Mouse (Mus musculus): Measurements from ENCODE around the gene Apof. TPM values are rescaled to one million over a fixed set of nuclear protein-coding genes. Genes with fewer than 3 reads are reported as not detected.
A peak's percentile ranks its signal among the peaks of the same experiment; 100 is the strongest.
"Not testable (repeated sequence)": the region's sequence is repeated elsewhere in the genome, so short reads cannot be mapped to it uniquely, and the experiment has no call there.

Gene Apof
- polyA plus RNA-seq, 1 experiment: 0.16 TPM

DNA sequence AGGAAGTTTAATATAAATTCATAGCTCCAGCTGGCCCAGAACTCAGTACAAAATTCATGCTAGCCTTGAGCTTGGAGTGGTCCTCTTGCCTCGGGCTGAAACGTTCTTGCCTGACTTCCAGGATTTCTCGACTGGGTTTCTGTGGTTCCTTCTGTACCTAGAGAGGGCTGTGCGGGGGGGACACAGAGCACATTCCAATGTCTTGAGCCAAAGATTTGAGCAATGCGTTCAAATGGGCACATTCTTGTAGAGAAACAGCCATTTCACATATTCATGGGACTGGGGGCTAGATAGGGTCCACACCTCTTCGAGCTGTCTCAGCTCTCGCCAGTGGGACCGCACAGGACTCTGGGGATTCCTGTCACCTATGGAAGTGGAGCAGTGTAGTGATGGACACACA is 12.5 kb upstream of the Apof start:
- no peak for DNase-seq (ENCODE audit: low read depth, low spot score)
- 81% methylated on average over 8 of the region's 8 CpGs for WGBS

DNA sequence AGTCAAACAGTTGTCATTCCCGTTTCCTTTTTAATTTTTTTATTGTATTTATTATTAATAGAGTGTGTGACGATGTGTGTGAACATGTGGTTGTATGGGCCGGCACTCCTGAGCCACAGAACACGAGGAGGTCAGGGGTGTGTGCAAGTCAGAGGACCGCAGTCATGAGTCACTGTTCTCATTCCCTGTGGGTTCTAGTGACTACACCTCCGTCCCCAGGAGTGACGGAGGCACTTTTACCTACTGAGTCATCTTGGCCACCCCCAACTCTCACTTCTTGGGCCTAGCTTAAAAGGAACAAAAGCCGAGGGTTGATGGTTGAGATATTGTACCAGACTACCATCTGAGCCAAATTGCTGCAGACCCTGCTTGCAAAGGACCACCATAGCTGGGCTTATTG is 12.1 kb upstream of the Apof start:
- 85% methylated on average over 8 of the region's 8 CpGs for WGBS
- DNase-seq (ENCODE audit: low read depth, low spot score): no peak

DNA sequence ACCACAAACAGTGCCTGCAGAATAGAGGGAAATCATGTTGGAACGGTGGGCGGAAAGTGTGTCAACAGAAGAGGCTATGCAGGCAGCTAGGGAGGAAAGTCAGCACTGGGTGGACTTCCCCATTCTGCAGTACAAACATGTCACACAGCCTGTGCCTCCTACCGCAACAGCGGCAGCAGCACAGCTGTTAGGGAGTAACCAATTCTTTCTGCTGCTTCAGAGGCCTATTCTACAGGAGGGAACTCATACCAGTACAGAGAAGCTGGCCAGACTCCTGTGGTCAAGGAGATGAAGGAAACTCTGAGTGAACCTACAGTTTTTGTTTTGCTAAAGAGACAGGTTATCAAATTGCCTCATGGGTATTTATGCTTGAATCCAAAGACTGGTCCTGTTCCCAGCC is 9.5 kb upstream of the Apof start:
- WGBS: 55% methylated on average over 4 of the region's 4 CpGs
- no peak for DNase-seq (ENCODE audit: low read depth, low spot score)

DNA sequence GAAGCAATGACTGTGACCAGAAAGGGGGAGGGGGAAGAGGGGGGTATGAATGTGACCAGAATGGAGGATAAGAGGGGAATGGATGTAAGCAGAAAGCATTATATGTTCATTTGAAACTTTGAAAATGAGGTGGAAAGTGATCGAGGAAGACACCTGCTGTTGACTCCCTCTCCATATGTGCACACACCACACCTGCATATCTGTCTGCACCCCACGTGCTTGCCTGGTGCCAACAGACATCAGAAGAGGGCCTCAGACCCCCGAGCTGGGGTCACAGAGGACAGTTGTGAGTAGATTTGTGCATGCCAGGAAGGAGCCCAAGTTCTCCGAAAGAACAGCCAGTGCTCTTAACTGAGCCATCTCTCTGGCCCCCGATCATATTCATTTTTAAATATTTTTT is 8.5 kb upstream of the Apof start:
- no peak for DNase-seq (ENCODE audit: low read depth, low spot score)
- 82% methylated on average over 5 of the region's 5 CpGs for WGBS

DNA sequence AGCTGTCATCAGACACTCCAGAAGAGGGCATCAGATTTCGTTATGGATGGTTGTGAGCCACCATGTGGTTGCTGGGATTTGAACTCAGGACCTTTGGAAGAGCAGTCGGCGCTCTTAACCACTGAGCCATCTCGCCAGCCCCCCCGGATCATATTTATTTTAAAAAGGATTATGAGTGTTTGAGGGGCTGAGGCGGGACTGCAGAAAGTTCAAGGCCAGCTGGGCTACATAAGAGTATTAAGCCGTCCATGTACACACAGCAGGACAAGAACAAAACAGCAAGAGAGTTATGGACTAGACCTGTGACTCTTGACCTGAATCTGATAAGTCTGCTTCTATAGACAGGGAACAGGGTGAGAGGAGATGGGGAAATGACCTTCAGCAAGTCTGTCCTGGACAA is 8.1 kb upstream of the Apof start:
- DNase-seq (ENCODE audit: low read depth, low spot score): not testable (repeated sequence)
- WGBS: 72% methylated on average over 7 of the region's 7 CpGs

DNA sequence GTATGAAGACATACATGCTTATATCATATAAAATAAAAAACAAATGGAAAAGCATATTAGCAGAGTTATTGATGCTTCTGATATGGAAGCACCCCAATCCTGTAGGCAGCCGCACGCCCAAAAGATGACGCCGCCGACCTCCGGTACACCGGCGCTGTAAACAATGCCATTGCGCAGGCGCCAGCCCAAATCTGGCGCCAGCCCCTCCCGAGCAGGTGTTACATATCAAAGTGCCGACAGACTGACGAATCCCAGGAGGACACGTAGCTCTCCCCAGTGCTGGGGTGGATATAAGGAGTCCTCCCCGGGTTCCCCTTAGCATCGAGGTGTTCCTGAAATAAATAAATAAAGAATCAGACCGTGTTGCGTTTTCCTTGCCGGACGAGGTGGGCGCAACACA is 6.2 kb upstream of the Apof start:
- no peak for DNase-seq (ENCODE audit: low read depth, low spot score)
- WGBS: 74% methylated on average over 22 of the region's 22 CpGs

DNA sequence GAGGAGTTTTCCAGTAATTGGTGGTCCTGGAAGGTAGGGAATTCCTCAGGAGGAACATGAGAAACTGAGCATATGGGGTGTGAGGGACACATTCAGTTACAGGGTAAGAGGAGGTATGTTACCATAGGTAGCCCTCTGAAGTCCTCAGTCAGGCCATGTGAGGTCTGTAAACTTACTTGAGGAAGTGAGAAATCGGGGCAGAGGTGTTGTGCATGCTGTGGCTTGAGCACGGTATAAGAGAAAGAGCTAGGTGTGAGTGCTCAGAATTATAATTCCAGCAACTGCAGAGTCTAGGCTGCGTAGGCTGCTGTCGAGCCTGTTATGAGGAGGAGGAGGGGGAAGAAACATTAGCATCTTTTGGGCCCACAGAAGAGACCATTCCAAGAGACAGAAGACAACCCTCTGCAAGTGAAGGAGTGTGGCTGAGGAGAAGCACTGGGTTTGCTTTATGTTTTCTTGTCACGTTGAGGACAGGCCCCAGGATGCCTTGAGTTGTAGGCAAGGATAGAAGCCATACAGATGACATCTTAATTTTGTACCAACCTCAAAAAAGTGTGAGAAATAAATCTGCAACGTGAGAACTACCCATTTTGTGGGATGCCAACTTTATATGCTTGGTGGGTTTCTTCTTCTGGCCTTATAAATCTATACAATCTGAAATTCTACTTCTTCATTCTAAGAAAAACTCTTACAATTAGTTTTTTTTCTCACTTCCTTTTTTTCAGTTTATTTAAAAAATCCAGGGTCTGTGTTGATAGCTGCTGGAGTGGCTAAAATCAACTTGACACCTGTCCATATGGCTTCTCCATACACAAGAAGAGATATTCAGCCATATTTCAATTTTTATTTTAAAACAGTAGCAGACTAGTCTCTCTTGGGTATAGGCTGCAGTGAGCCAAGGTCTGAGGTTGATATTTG is 4.8 kb upstream of the Apof start:
- DNase-seq (ENCODE audit: low read depth, low spot score): no peak
- WGBS: 70% methylated on average over 6 of the region's 6 CpGs

DNA sequence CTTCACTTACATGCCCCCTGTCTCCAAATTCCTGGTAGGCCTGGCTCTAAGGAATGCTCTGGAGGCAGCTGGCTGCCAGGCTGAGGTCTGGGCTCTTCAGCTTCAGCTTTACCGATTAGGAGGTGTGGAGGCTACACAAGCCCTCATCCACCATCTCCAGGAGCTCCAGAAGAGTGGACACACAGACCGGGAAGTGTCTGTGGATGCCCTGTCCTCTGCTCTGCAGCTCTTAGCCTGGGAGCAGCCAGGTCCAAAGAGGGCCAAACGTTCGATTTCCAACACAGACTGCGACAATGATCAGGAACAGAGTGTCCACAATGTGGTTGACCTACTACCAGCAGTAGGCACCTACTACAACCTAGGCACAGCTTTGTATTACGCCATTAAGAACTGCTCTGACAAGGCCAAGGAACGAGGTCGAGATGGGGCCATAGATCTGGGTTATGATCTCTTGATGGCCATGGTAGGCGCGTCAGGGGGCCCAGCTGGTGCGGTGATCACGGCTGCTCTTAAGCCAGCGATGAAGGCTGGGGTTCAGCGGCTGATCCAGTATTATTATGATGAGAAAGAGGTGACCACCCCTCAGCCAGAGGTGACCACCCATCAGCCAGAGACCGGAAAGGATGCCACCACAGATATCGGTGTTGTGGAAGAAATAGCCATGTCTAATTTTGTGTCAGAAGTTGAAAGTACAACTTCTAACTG is 887 bp downstream of the Apof start:
- 83% methylated on average over 16 of the region's 16 CpGs for WGBS
- DNase-seq (ENCODE audit: low read depth, low spot score): no peak

DNA sequence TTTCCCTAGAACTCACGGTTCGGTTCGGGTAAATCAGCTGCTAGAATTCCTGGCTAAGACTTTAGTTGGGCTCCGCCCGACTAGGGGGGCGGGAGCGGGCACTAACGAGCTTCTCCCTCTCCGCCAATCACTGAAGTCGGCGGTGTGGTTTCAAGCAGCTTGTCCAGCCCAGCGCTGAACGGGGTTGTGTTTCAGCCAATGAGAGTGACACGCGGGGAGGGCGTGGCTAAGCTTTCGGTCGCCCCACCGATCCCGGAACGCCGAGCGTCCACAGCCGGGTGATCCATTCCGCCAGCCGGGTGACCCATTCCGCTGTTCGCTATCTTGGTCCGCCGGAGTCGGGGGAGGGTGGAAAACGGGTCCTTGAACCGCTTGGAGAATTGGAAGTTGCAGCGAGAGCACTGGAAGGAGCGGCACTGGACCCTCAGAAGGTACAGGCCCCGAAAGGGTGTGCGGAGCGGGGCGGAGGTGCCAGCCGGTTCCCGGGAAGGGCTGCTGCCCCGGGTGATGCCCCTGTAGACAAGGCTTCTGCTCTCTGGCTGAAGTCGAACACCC is 1.9 kb downstream of the Apof start, which contains the start of gene Stat2:
Stat2 (plus strand) TSS at position 273 of the 555 bp plus-strand sequence.
- WGBS: under 1% methylated on average over 43 of the region's 43 CpGs
- DNase-seq (ENCODE audit: low read depth, low spot score): peak; percentile 96

DNA sequence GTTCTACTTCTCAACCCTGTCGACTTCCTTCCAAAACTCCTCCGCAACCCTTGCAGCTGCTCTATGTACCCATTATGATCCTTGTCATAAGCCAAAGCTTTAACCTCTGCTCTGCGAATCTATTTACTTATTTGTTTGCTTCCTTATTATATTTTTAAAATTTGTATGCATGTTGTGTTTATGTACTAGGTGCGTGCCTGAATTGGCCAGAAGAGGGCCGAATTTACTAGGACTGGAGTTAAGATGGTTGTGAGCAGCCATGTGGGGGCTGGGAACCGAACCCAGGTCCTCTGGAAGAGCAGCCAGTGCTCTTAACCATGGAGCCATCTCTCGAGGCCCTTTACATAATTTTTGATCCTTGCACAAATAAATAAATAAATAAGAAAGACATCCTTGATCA is 2.4 kb downstream of the Apof start:
- 29% methylated on average over 7 of the region's 7 CpGs for WGBS
- no peak for DNase-seq (ENCODE audit: low read depth, low spot score)

DNA sequence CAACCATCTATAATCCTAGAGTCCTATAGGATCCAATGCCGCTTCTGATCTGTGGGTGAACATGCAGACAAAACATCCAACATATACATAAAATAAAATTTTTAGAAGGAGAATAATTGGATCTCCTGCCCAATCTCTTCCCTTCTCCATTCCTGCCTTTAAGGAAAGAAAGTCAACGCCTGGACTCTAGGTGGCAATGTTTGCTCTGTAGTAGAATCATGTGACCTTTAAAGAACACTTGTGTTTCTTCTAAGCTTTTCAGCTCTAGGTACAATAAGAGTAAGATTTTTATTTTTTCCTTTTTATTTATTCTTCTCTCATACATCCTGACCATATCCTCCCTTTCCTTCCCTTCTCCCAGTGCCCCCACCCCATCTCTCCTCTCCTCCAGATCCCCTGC is 3.4 kb downstream of the Apof start:
- no peak for DNase-seq (ENCODE audit: low read depth, low spot score)
- WGBS: 47% methylated on average over 2 of the region's 2 CpGs

DNA sequence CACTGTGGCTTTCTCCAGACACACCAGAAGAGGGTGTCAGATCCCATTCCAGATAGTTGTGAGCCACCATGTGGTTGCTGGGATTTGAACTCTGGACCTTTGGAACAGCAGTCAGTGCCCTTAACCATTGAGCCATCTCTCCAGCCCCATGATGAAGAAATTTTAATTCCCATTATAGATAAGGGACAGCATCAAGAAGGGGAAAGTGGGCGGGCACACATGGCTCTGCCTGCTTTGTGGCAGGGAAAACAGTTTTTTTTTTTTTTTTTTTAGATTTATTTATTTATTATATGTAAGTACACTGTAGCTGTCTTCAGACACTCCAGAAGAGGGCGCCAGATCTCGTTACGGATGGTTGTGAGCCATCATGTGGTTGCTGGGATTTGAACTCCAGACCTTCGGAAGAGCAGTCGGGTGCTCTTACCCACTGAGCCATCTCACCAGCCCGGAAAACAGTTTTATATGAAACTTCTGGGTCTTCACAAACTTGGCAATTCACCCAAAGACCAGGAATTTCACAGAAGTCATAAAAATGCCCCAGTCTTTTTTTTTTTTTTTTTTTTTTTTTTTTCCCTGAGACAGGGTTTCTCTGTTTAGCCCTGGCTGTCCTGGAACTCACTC is 4.5 kb downstream of the Apof start:
- 82% methylated on average over 7 of the region's 7 CpGs for WGBS
- not testable (repeated sequence) for DNase-seq (ENCODE audit: low read depth, low spot score)

DNA sequence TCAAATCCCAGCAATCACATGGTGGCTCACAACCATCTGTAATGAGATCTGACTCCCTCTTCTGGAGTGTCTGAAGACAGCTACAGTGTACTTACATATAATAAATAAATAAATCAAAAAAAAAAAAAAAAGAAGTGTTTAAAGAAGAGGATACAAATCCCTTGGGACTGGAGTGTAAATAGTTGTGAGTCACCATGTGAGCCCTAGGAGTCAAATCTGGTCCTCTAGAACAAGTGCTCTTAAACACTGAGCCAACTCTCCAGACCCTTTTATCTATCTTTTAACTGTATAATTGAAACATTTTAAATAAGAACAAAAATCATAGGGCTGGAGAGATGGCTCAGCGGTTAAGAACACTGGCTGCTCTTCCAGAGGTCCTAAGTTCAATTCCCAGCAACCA is 6.9 kb downstream of the Apof start:
- DNase-seq (ENCODE audit: low read depth, low spot score): not testable (repeated sequence)
- WGBS: 94% methylated on average over 1 of the region's 1 CpGs

DNA sequence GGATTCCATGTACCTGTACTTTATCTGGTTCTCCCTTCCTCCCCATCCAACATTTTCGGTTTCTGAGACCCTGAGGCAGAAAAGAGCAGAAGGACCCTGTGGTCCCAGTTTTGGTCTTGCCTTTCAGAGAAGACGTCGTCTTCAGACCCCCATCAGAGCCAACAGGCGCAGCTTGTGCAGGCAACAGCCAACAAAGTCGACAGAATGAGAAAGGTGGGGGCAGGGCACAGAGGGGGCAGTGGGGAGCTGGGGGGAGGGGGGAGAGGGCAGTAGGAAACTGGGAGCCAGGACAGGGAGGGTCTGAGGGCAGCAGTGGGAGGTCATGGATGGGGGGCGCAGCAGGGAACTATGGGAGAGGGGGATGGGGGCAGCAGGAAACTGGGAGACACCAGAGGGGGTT is 9.7 kb downstream of the Apof start:
- 82% methylated on average over 6 of the region's 6 CpGs for WGBS
- no peak for DNase-seq (ENCODE audit: low read depth, low spot score)

DNA sequence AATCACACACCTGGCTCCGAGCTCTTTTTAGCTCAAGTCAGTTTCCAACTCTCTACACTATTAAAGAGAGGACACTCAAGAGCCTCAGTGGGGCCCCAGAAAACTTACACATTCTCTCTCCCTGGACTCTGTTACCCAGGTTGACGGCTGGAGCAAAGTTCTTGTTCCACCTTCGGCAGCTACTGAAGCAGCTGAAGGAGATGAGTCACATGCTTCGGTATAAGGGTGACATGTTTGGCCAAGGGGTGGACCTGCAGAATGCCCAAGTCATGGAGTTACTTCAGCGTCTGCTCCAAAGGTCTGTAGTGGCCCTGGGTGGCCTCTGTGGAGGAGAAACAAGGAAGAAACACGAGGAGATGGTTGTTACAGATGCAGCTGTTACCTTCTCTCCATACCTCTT is 12.5 kb downstream of the Apof start:
- WGBS: 51% methylated on average over 6 of the region's 6 CpGs
- no peak for DNase-seq (ENCODE audit: low read depth, low spot score)

DNA sequence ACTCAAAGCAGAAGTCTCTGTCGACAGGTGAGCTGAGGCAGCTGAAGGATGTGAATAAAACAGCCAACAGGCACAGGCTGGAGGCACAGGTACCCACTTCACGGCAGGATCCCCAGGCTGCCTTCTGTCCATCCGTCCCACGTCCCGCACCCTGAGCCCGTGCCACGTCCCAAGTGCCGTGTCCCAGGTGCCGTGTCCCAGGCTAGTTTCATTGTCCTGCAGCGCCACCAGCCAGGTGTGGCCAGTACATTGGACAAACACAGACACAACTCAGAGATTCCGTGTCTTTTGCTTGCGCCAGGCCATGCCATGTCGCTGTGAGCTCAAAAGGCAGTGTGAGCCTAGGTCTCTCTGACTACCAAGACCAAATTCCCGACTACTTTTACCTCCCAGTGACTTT is 13.2 kb downstream of the Apof start:
- WGBS: 93% methylated on average over 14 of the region's 14 CpGs
- DNase-seq (ENCODE audit: low read depth, low spot score): no peak

DNA sequence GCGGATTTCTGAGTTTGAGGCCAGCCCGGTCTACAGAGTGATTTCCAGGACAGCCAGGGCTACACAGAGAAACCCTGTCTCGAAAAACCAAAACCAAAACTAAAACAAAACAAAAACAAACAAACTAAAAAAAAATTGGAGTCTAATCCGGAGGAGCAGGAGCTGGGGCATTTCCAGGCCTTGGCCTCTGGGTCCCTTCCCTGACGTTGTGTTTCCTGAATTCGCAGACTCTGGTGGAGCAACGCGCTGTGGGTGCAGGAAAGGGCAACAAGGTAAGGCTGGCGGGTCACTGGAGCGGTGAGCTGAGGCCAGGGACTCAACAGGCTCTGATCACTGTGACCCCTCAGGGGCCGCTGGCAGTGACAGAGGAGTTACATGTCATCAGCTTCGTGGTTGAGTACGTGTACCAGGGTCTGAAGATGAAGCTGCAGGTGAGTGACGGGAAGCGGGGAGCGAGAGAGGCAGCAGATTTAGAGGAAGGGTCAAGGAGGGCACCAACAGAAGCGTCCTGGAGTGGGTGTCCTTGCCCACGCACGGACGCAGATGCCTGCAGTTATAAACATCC is 14.5 kb downstream of the Apof start:
- 83% methylated on average over 20 of the region's 20 CpGs for WGBS

DNA sequence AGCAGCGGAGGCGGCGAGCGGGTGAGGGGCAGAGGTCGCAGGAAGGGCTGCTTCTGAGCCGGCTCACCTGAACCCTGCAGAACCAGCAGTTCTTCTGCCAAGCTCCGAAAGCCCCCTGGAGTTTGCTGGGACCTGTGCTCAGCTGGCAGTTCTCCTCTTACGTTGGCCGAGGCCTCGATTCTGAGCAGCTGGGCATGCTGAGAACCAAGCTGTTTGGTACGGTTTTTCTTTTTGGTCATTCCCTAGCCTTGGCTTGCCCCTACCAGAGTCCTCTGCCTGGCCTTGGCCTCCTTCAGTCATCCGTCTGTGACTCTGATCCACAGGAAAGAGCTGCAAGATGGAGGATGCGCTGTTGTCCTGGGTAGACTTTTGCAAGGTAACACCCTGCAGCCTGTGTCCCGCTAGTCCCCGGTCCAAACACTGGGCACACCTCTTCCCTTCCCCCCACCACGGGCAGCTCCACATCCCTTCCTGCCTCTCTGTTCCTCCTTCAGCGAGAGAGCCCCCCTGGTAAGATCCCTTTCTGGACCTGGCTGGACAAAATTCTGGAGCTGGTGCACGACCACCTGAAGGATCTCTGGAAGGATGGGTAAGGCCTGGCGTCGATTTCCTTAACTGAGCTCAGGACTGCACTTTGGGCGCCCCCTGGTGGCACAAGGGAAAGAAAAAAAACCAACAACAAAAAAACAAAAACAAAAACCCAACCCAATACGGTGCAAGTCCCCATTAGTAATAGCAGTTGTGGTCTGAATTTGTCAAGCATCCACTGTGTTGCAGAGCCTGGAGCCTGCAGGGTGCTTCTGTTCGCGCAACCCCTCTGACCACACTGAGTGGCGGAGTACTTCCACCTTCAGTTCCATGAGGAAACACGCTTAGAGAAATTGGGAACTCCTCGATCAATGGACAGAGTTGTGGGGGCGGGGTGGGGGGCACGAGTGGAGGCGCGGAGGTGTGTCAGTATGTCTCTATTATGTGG is 15.4 kb downstream of the Apof start:
- 66% methylated on average over 31 of the region's 31 CpGs for WGBS
- DNase-seq (ENCODE audit: low read depth, low spot score): no peak

More for the DNA sequence above, 14.5 kb downstream of the Apof start:
- no peak for DNase-seq (ENCODE audit: low read depth, low spot score)

DNA sequence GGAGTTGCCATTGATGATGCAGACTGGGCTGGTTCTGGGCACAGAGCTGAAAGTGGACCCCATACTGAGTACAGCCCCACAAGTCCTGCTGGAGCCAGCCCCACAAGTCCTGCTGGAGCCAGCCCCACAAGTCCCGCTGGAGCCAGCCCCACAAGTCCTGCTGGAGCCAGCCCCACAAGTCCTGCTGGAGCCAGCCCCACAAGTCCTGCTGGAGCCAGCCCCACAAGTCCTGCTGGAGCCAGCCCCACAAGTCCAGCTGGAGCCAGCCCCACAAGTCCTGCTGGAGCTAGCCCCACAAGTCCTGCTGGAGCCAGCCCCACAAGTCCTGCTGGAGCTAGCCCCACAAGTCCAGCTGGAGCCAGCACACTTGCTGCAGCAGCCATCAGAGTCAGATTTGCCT is 22.1 kb downstream of the Apof start:
- WGBS: 84% methylated on average over 1 of the region's 1 CpGs
- DNase-seq (ENCODE audit: low read depth, low spot score): not testable (repeated sequence)
